Mouse (Mus musculus): ENCODE measurements around the gene Sik3.

Gene Sik3

GRCm38 (mm10) chr9:46150890-46151703 lies 138.5 kb downstream of the Sik3 start:
- DNase-seq (ENCODE audit: low read depth, low spot score): no peak

GRCm38 (mm10) chr9:46151704-46152040 lies 139.1 kb downstream of the Sik3 start:
- peak; percentile 56 for DNase-seq (ENCODE audit: low read depth, low spot score)

- DNase-seq (ENCODE audit: low read depth, low spot score): no peak
Measured at GRCm38 (mm10) chr9:46152067-46153015, 139.7 kb downstream of the Sik3 start.

- no peak for DNase-seq (ENCODE audit: low read depth, low spot score)
Measured at GRCm38 (mm10) chr9:46154469-46154868, 141.8 kb downstream of the Sik3 start.

GRCm38 (mm10) chr9:46155026-46155425 lies 142.4 kb downstream of the Sik3 start:
- peak; percentile 51 for DNase-seq (ENCODE audit: low read depth, low spot score)

GRCm38 (mm10) chr9:46155818-46156217 lies 143.2 kb downstream of the Sik3 start:
- peak; percentile 84 for DNase-seq (ENCODE audit: low read depth, low spot score)

GRCm38 (mm10) chr9:46156711-46157110 lies 144.1 kb downstream of the Sik3 start:
- DNase-seq (ENCODE audit: low read depth, low spot score): no peak

- DNase-seq (ENCODE audit: low read depth, low spot score): no peak
Measured at GRCm38 (mm10) chr9:46158273-46158813, 145.7 kb downstream of the Sik3 start.

- no peak for DNase-seq (ENCODE audit: low read depth, low spot score)
Measured at GRCm38 (mm10) chr9:46163430-46163829, 150.8 kb downstream of the Sik3 start.

- no peak for DNase-seq (ENCODE audit: low read depth, low spot score)
Measured at GRCm38 (mm10) chr9:46168802-46169201, 156.2 kb downstream of the Sik3 start.

GRCm38 (mm10) chr9:46172251-46172650 lies 159.6 kb downstream of the Sik3 start:
- no peak for DNase-seq (ENCODE audit: low read depth, low spot score)

- peak; percentile 17 for DNase-seq (ENCODE audit: low read depth, low spot score)
Measured at GRCm38 (mm10) chr9:46172953-46173352, 160.3 kb downstream of the Sik3 start.

GRCm38 (mm10) chr9:46173919-46174318 lies 161.3 kb downstream of the Sik3 start:
- DNase-seq (ENCODE audit: low read depth, low spot score): no peak

GRCm38 (mm10) chr9:46174770-46175294 lies 162.2 kb downstream of the Sik3 start:
- DNase-seq (ENCODE audit: low read depth, low spot score): no peak

- DNase-seq (ENCODE audit: low read depth, low spot score): peak; percentile 38
Measured at GRCm38 (mm10) chr9:46175300-46175699, 162.7 kb downstream of the Sik3 start.

- no peak for DNase-seq (ENCODE audit: low read depth, low spot score)
Measured at GRCm38 (mm10) chr9:46175938-46176375, 163.3 kb downstream of the Sik3 start.

GRCm38 (mm10) chr9:46176613-46177012 lies 164.0 kb downstream of the Sik3 start:
- no peak for DNase-seq (ENCODE audit: low read depth, low spot score)

- DNase-seq (ENCODE audit: low read depth, low spot score): no peak
Measured at GRCm38 (mm10) chr9:46178595-46178994, 166.0 kb downstream of the Sik3 start.

GRCm38 (mm10) chr9:46181297-46181696 lies 168.7 kb downstream of the Sik3 start:
- DNase-seq (ENCODE audit: low read depth, low spot score): peak; percentile 14

- no peak for DNase-seq (ENCODE audit: low read depth, low spot score)
Measured at GRCm38 (mm10) chr9:46184542-46184941, 171.9 kb downstream of the Sik3 start.

GRCm38 (mm10) chr9:46185191-46185590 lies 172.6 kb downstream of the Sik3 start:
- peak; percentile 70 for DNase-seq (ENCODE audit: low read depth, low spot score)

GRCm38 (mm10) chr9:46186387-46186786 lies 173.8 kb downstream of the Sik3 start:
- DNase-seq (ENCODE audit: low read depth, low spot score): peak; percentile 18

Data from R1 (cell line).